Mouse (Mus musculus) hindbrain, embryonic 16.5 days (tissue): ENCODE data around the gene Nmt1. TPM values are rescaled to one million over a fixed set of nuclear protein-coding genes. Genes with fewer than 3 reads are reported as not detected.

Experiments
- ATAC-seq: fragments of 200-750 bp; cut with Nextera tagmentation; 2 replicates; pipeline ENCODE4 v1.8.0; 2017; ENCODE audit warnings: moderate TSS enrichment, moderate library complexity
- H3K27ac ChIP-seq: fragments of 300-500 bp; sonication (generic); 2 replicates; pipeline ENCODE4 v1.5.1; 2014; ENCODE audit warnings: low read depth, mild to moderate bottlenecking, control low read depth, low read length, moderate library complexity
- H3K27me3 ChIP-seq: fragments of 300-500 bp; sonication (generic); replicated peaks from 2 replicates; pipeline ENCODE4 v1.6.1; 2014; ENCODE audit warnings: low read length; ENCODE audit not compliant: control insufficient read depth, insufficient read depth
- H3K36me3 ChIP-seq: fragments of 300-500 bp; sonication (generic); 2 replicates; pipeline ENCODE4 v1.6.1; 2014; ENCODE audit warnings: mild to moderate bottlenecking, low read length, moderate library complexity, mixed read lengths; ENCODE audit not compliant: control insufficient read depth, insufficient read depth
- H3K4me1 ChIP-seq: fragments of 300-500 bp; sonication (generic); 2 replicates; pipeline ENCODE4 v1.6.1; 2014; ENCODE audit warnings: low read depth, low read length; ENCODE audit not compliant: control insufficient read depth, insufficient read depth
- H3K4me2 ChIP-seq: fragments of 300-500 bp; sonication (generic); 2 replicates; pipeline ENCODE4 v1.6.1; 2014; ENCODE audit warnings: mild to moderate bottlenecking, low read length, control low read depth, moderate library complexity
- H3K4me3 ChIP-seq: fragments of 300-500 bp; sonication (generic); 2 replicates; pipeline ENCODE4 v1.5.1; 2014; ENCODE audit warnings: mild to moderate bottlenecking, low read length, control low read depth, moderate library complexity
- H3K9ac ChIP-seq: fragments of 300-500 bp; sonication (generic); 2 replicates; pipeline ENCODE4 v1.6.1; 2014; ENCODE audit warnings: low read depth, mild to moderate bottlenecking, control low read depth, low read length, moderate library complexity
- H3K9me3 ChIP-seq: fragments of 300-500 bp; sonication (generic); 2 replicates; pipeline ENCODE4 v1.6.1; 2014; ENCODE audit warnings: mild to moderate bottlenecking, low read length, moderate library complexity; ENCODE audit not compliant: control insufficient read depth
- WGBS: fragments of 180-500 bp; shearing (Covaris S2); extraction: QIAGEN DNeasy Blood & Tissue Kit; methylation state at CpG from one replicate; pipeline ENCODE4 v1.1.7; 2014; 5-methylcytosine and 5-hydroxymethylcytosine counted together
- polyA plus RNA-seq: library from polyadenylated mRNA; unstranded; fragments of >200 nt; fragmentation: Nextera tagmentation; extraction: Ambion mirVana; gene quantifications from 2 replicates; pipeline ENCODE4 v1.2.1, GENCODE M21; 2015

Gene Nmt1
- polyA plus RNA-seq, 1 experiment from 2014 or later: 30.4 TPM

GRCm38 (mm10) chr11:103104469-103104868 lies 76.5 kb downstream of the Nmt1 start:
- Histone ChIP-seq H3K27ac (no peak overlapping the region), H3K4me2 (no peak overlapping the region), H3K27me3 (peaks cover 9% of the 10 kb centered on the region; the same call in 1 of the 2 replicates), H3K9me3 (no peaks in the 10 kb centered on the region), H3K4me1 (peaks cover 16% of the 10 kb centered on the region), H3K36me3 (no peaks in the 10 kb centered on the region), H3K4me3 (no peak overlapping the region), H3K9ac (no peak overlapping the region)
- 85% methylated on average over 7 of the region's 7 CpGs for WGBS
- ATAC-seq: no peak

- Histone ChIP-seq H3K36me3 (no peaks in the 10 kb centered on the region), H3K4me1 (peaks cover 16% of the 10 kb centered on the region), H3K4me2 (no peak overlapping the region), H3K27ac (no peak overlapping the region), H3K9ac (no peak overlapping the region), H3K4me3 (no peak overlapping the region), H3K27me3 (peaks cover 2% of the 10 kb centered on the region; the same call in 1 of the 2 replicates), H3K9me3 (no peaks in the 10 kb centered on the region)
- WGBS: 63% methylated on average over 14 of the region's 14 CpGs
- no peak for ATAC-seq
Observed at GRCm38 (mm10) chr11:103105180-103105725, 77.3 kb downstream of the Nmt1 start.

GRCm38 (mm10) chr11:103105810-103106209 lies 77.8 kb downstream of the Nmt1 start:
- H3K4me2 ChIP-seq: no peak overlapping the region
- 88% methylated on average over 6 of the region's 6 CpGs for WGBS
- peaks cover 3% of the 10 kb centered on the region; the same call in 1 of the 2 replicates for H3K27me3 ChIP-seq
- no peaks in the 10 kb centered on the region for H3K9me3 ChIP-seq
- no peak overlapping the region for H3K27ac ChIP-seq
- H3K36me3 ChIP-seq: no peaks in the 10 kb centered on the region
- H3K4me3 ChIP-seq: no peak overlapping the region
- no peak for ATAC-seq
- no peak overlapping the region for H3K9ac ChIP-seq
- H3K4me1 ChIP-seq: peaks cover 16% of the 10 kb centered on the region

GRCm38 (mm10) chr11:103106386-103106785 lies 78.4 kb downstream of the Nmt1 start:
- 69% methylated on average over 4 of the region's 4 CpGs for WGBS
- H3K36me3 ChIP-seq: no peaks in the 10 kb centered on the region
- H3K4me3 ChIP-seq: no peak overlapping the region

GRCm38 (mm10) chr11:103111301-103111700 lies 83.3 kb downstream of the Nmt1 start:
- Histone ChIP-seq H3K9me3 (no peaks in the 10 kb centered on the region), H3K36me3 (no peaks in the 10 kb centered on the region), H3K4me2 (peak overlapping the region; percentile 55), H3K27me3 (peaks cover 15% of the 10 kb centered on the region), H3K9ac (no peak overlapping the region), H3K4me1 (peaks cover 14% of the 10 kb centered on the region), H3K4me3 (peak overlapping the region; percentile 33; the same call in 1 of the 2 replicates), H3K27ac (no peak overlapping the region)
- no peak for ATAC-seq
- WGBS: 18% methylated on average over 10 of the region's 10 CpGs

More at GRCm38 (mm10) chr11:103106386-103106785, 78.4 kb downstream of the Nmt1 start:
- no peaks in the 10 kb centered on the region for H3K9me3 ChIP-seq
- peaks cover 9% of the 10 kb centered on the region for H3K27me3 ChIP-seq
- no peak overlapping the region for H3K27ac ChIP-seq
- no peak overlapping the region for H3K9ac ChIP-seq
- H3K4me2 ChIP-seq: no peak overlapping the region
- ATAC-seq: no peak
- peaks cover 11% of the 10 kb centered on the region for H3K4me1 ChIP-seq

- Histone ChIP-seq H3K9ac (peak overlapping the region; percentile 36; the same call in 1 of the 2 replicates), H3K27me3 (peaks cover 15% of the 10 kb centered on the region), H3K4me3 (peak overlapping the region; percentile 33), H3K9me3 (no peaks in the 10 kb centered on the region), H3K27ac (no peak overlapping the region), H3K4me1 (peaks cover 14% of the 10 kb centered on the region), H3K4me2 (peak overlapping the region; percentile 55), H3K36me3 (no peaks in the 10 kb centered on the region)
- 1% methylated on average over 28 of the region's 28 CpGs for whole genome bisulfite sequencing
- no peak for ATAC-seq
Observed at GRCm38 (mm10) chr11:103111881-103112551, 84.0 kb downstream of the Nmt1 start.

- Histone ChIP-seq H3K9ac (peak overlapping the region; percentile 36; the same call in 1 of the 2 replicates), H3K36me3 (no peaks in the 10 kb centered on the region), H3K4me2 (peak overlapping the region; percentile 55), H3K4me3 (peak overlapping the region; percentile 33), H3K4me1 (peaks cover 14% of the 10 kb centered on the region), H3K27me3 (peaks cover 15% of the 10 kb centered on the region), H3K9me3 (no peaks in the 10 kb centered on the region), H3K27ac (no peak overlapping the region)
- no peak for ATAC-seq
- WGBS: 15% methylated on average over 9 of the region's 9 CpGs
Observed at GRCm38 (mm10) chr11:103112552-103112912, 84.5 kb downstream of the Nmt1 start.

- Histone ChIP-seq H3K4me2 (no peak overlapping the region), H3K27me3 (peaks cover 15% of the 10 kb centered on the region), H3K9me3 (no peaks in the 10 kb centered on the region), H3K36me3 (no peaks in the 10 kb centered on the region), H3K4me1 (peaks cover 14% of the 10 kb centered on the region), H3K9ac (no peak overlapping the region), H3K4me3 (no peak overlapping the region), H3K27ac (no peak overlapping the region)
- 35% methylated on average over 12 of the region's 12 CpGs for WGBS
- ATAC-seq: no peak
Observed at GRCm38 (mm10) chr11:103113005-103113404, 85.0 kb downstream of the Nmt1 start.

- Histone ChIP-seq H3K4me1 (peaks cover 19% of the 10 kb centered on the region), H3K9me3 (no peaks in the 10 kb centered on the region), H3K27me3 (peaks cover 15% of the 10 kb centered on the region), H3K4me3 (no peak overlapping the region), H3K36me3 (no peaks in the 10 kb centered on the region), H3K27ac (no peak overlapping the region), H3K9ac (no peak overlapping the region), H3K4me2 (no peak overlapping the region)
- WGBS: 79% methylated on average over 4 of the region's 4 CpGs
- no peak for ATAC-seq
Observed at GRCm38 (mm10) chr11:103113771-103114170, 85.8 kb downstream of the Nmt1 start.
